Mouse (Mus musculus) cerebellum, postnatal 4 days (tissue): ENCODE results near the gene Fezf2.

Experiments used
- DNase-seq, 2 experiments: peaks; one replicate each; pipeline ENCODE4 v3.0.0; 2022; ENCODE audit warnings: low spot score in 2 of 2, mixed read lengths in 1 of 2

Fezf2 gene

GRCm38 (mm10) chr14:12348089-12348488, at the start of gene Fezf2:
Fezf2 (minus strand) TSS chr14:12348189.
- DNase-seq, result no peak

- DNase-seq, result no peak
Measured at GRCm38 (mm10) chr14:12397561-12397960, 49.6 kb upstream of the Fezf2 start.

- no peak for DNase-seq
Measured at GRCm38 (mm10) chr14:12394318-12394717, 46.3 kb upstream of the Fezf2 start.

GRCm38 (mm10) chr14:12393271-12393861, 45.4 kb upstream of the Fezf2 start:
- no peak for DNase-seq

- no peak for DNase-seq
Measured at GRCm38 (mm10) chr14:12391167-12391566, 43.2 kb upstream of the Fezf2 start.

GRCm38 (mm10) chr14:12388806-12389436, 40.9 kb upstream of the Fezf2 start:
- DNase-seq, result peak; percentile 46 to 73

GRCm38 (mm10) chr14:12388192-12388795, 40.3 kb upstream of the Fezf2 start:
- no peak for DNase-seq

- no peak for DNase-seq
Measured at GRCm38 (mm10) chr14:12387176-12387575, 39.2 kb upstream of the Fezf2 start.

GRCm38 (mm10) chr14:12377883-12378282, 29.9 kb upstream of the Fezf2 start:
- no peak for DNase-seq

GRCm38 (mm10) chr14:12377289-12377688, 29.3 kb upstream of the Fezf2 start:
- no peak for DNase-seq

GRCm38 (mm10) chr14:12375451-12375850, 27.5 kb upstream of the Fezf2 start:
- no peak for DNase-seq

GRCm38 (mm10) chr14:12350271-12350916, 2.4 kb upstream of the Fezf2 start:
- DNase-seq, result no peak

GRCm38 (mm10) chr14:12349334-12350090, 1.5 kb upstream of the Fezf2 start:
- no peak for DNase-seq

GRCm38 (mm10) chr14:12346865-12347600, 956 bp downstream of the Fezf2 start:
- DNase-seq, result no peak

GRCm38 (mm10) chr14:12346011-12346864, 1.8 kb downstream of the Fezf2 start:
- DNase-seq, result no peak

GRCm38 (mm10) chr14:12345241-12345921, 2.6 kb downstream of the Fezf2 start:
- no peak for DNase-seq

- DNase-seq, result no peak
Measured at GRCm38 (mm10) chr14:12344746-12345240, 3.2 kb downstream of the Fezf2 start.

GRCm38 (mm10) chr14:12344061-12344745, 3.8 kb downstream of the Fezf2 start:
- DNase-seq, result no peak

- no peak for DNase-seq
Measured at GRCm38 (mm10) chr14:12343451-12343941, 4.5 kb downstream of the Fezf2 start.
